Mouse (Mus musculus): Measurements from ENCODE around the gene Pik3r5. TPM values are rescaled to one million over a fixed set of nuclear protein-coding genes. Genes with fewer than 3 reads are reported as not detected.

The Pik3r5 gene
- polyA plus RNA-seq, 1 experiment from 2014 or later: 1.5 TPM

- WGBS: 48% methylated on average over 9 of the region's 9 CpGs
- Histone ChIP-seq H3K4me3 (ENCODE audit: low read length) (no peak overlapping the region), H3K4me1 (ENCODE audit: control insufficient read depth, insufficient read depth, low read length) (no peaks in the 10 kb centered on the region), H3K9ac (ENCODE audit: low read depth, low read length) (no peak overlapping the region), H3K36me3 (ENCODE audit: control insufficient read depth, insufficient read depth, low read length) (no peaks in the 10 kb centered on the region), H3K27me3 (ENCODE audit: control insufficient read depth, insufficient read depth, low read length) (no peaks in the 10 kb centered on the region), H3K4me2 (replicated peaks; ENCODE audit: low read depth, low read length) (no peak overlapping the region), H3K27ac (ENCODE audit: low read depth, low read length) (no peak overlapping the region), H3K9me3 (ENCODE audit: control insufficient read depth, low read length) (no peaks in the 10 kb centered on the region)
- no peak for ATAC-seq (ENCODE audit: low FRiP score, low TSS enrichment)
Measured at GRCm38 (mm10) chr11:68417831-68418230, 14.1 kb upstream of the Pik3r5 start.

- no peaks in the 10 kb centered on the region for H3K9me3 ChIP-seq (ENCODE audit: control insufficient read depth, low read length)
- no peak overlapping the region for H3K4me2 ChIP-seq (replicated peaks; ENCODE audit: low read depth, low read length)
- no peaks in the 10 kb centered on the region for H3K27me3 ChIP-seq (ENCODE audit: control insufficient read depth, insufficient read depth, low read length)
- no peak overlapping the region for H3K27ac ChIP-seq (ENCODE audit: low read depth, low read length)
- H3K9ac ChIP-seq (ENCODE audit: low read depth, low read length): no peak overlapping the region
- 64% methylated on average over 8 of the region's 8 CpGs for WGBS
- no peaks in the 10 kb centered on the region for H3K4me1 ChIP-seq (ENCODE audit: control insufficient read depth, insufficient read depth, low read length)
- no peak overlapping the region for H3K4me3 ChIP-seq (ENCODE audit: low read length)
- H3K36me3 ChIP-seq (ENCODE audit: control insufficient read depth, insufficient read depth, low read length): no peaks in the 10 kb centered on the region
- no peak for ATAC-seq (ENCODE audit: low FRiP score, low TSS enrichment)
Measured at GRCm38 (mm10) chr11:68425492-68426315, 6.2 kb upstream of the Pik3r5 start.

- Histone ChIP-seq H3K9ac (ENCODE audit: low read depth, low read length) (no peak overlapping the region), H3K27me3 (ENCODE audit: control insufficient read depth, insufficient read depth, low read length) (peaks cover 1% of the 10 kb centered on the region; the same call in 1 of the 2 replicates), H3K4me3 (ENCODE audit: low read length) (no peak overlapping the region), H3K27ac (ENCODE audit: low read depth, low read length) (no peak overlapping the region), H3K4me2 (replicated peaks; ENCODE audit: low read depth, low read length) (no peak overlapping the region), H3K4me1 (ENCODE audit: control insufficient read depth, insufficient read depth, low read length) (peaks cover under 1% of the 10 kb centered on the region; the same call in 1 of the 2 replicates), H3K36me3 (ENCODE audit: control insufficient read depth, insufficient read depth, low read length) (no peaks in the 10 kb centered on the region), H3K9me3 (ENCODE audit: control insufficient read depth, low read length) (no peaks in the 10 kb centered on the region)
- 80% methylated on average over 5 of the region's 5 CpGs for WGBS
- no peak for ATAC-seq (ENCODE audit: low FRiP score, low TSS enrichment)
Measured at GRCm38 (mm10) chr11:68427083-68427570, 4.8 kb upstream of the Pik3r5 start.

- Histone ChIP-seq H3K9ac (ENCODE audit: low read depth, low read length) (no peak overlapping the region), H3K4me3 (ENCODE audit: low read length) (no peak overlapping the region), H3K36me3 (ENCODE audit: control insufficient read depth, insufficient read depth, low read length) (no peaks in the 10 kb centered on the region), H3K27me3 (ENCODE audit: control insufficient read depth, insufficient read depth, low read length) (peaks cover 9% of the 10 kb centered on the region), H3K4me2 (replicated peaks; ENCODE audit: low read depth, low read length) (no peak overlapping the region), H3K4me1 (ENCODE audit: control insufficient read depth, insufficient read depth, low read length) (peaks cover 5% of the 10 kb centered on the region; the same call in 1 of the 2 replicates), H3K27ac (ENCODE audit: low read depth, low read length) (no peak overlapping the region), H3K9me3 (ENCODE audit: control insufficient read depth, low read length) (no peaks in the 10 kb centered on the region)
- WGBS: 67% methylated on average over 5 of the region's 5 CpGs
- ATAC-seq (ENCODE audit: low FRiP score, low TSS enrichment): no peak
Measured at GRCm38 (mm10) chr11:68430662-68431061, 1.3 kb upstream of the Pik3r5 start.

GRCm38 (mm10) chr11:68432361-68433021 lies 570 bp downstream of the Pik3r5 start:
- peaks cover 5% of the 10 kb centered on the region; the same call in 1 of the 2 replicates for H3K4me1 ChIP-seq (ENCODE audit: control insufficient read depth, insufficient read depth, low read length)
- peaks cover 9% of the 10 kb centered on the region for H3K27me3 ChIP-seq (ENCODE audit: control insufficient read depth, insufficient read depth, low read length)
- 29% methylated on average over 23 of the region's 23 CpGs for WGBS
- H3K9ac ChIP-seq (ENCODE audit: low read depth, low read length): peak overlapping the region; percentile 34; the same call in 1 of the 2 replicates
- no peak overlapping the region for H3K27ac ChIP-seq (ENCODE audit: low read depth, low read length)
- H3K9me3 ChIP-seq (ENCODE audit: control insufficient read depth, low read length): no peaks in the 10 kb centered on the region
- no peaks in the 10 kb centered on the region for H3K36me3 ChIP-seq (ENCODE audit: control insufficient read depth, insufficient read depth, low read length)
- peak overlapping the region; percentile 54 for H3K4me3 ChIP-seq (ENCODE audit: low read length)
- peak; percentile 36; the same call in 1 of the 2 replicates for ATAC-seq (ENCODE audit: low FRiP score, low TSS enrichment)
- H3K4me2 ChIP-seq (replicated peaks; ENCODE audit: low read depth, low read length): peak overlapping the region; percentile 76

- no peak overlapping the region for H3K9ac ChIP-seq (ENCODE audit: low read depth, low read length)
- H3K27me3 ChIP-seq (ENCODE audit: control insufficient read depth, insufficient read depth, low read length): peaks cover 9% of the 10 kb centered on the region
Measured at GRCm38 (mm10) chr11:68433534-68433933, 1.6 kb downstream of the Pik3r5 start.

GRCm38 (mm10) chr11:68434697-68435096 lies 2.8 kb downstream of the Pik3r5 start:
- H3K9ac ChIP-seq (ENCODE audit: low read depth, low read length): no peak overlapping the region
- 80% methylated on average over 2 of the region's 2 CpGs for WGBS
- H3K9me3 ChIP-seq (ENCODE audit: control insufficient read depth, low read length): no peaks in the 10 kb centered on the region
- no peaks in the 10 kb centered on the region for H3K36me3 ChIP-seq (ENCODE audit: control insufficient read depth, insufficient read depth, low read length)
- peaks cover 9% of the 10 kb centered on the region for H3K27me3 ChIP-seq (ENCODE audit: control insufficient read depth, insufficient read depth, low read length)
- H3K27ac ChIP-seq (ENCODE audit: low read depth, low read length): no peak overlapping the region
- H3K4me2 ChIP-seq (replicated peaks; ENCODE audit: low read depth, low read length): no peak overlapping the region
- peaks cover 5% of the 10 kb centered on the region; the same call in 1 of the 2 replicates for H3K4me1 ChIP-seq (ENCODE audit: control insufficient read depth, insufficient read depth, low read length)
- no peak overlapping the region for H3K4me3 ChIP-seq (ENCODE audit: low read length)
- ATAC-seq (ENCODE audit: low FRiP score, low TSS enrichment): no peak

More at GRCm38 (mm10) chr11:68433534-68433933, 1.6 kb downstream of the Pik3r5 start:
- 89% methylated on average over 5 of the region's 5 CpGs for WGBS
- H3K36me3 ChIP-seq (ENCODE audit: control insufficient read depth, insufficient read depth, low read length): no peaks in the 10 kb centered on the region
- no peak overlapping the region for H3K4me2 ChIP-seq (replicated peaks; ENCODE audit: low read depth, low read length)
- no peaks in the 10 kb centered on the region for H3K9me3 ChIP-seq (ENCODE audit: control insufficient read depth, low read length)
- no peak overlapping the region for H3K27ac ChIP-seq (ENCODE audit: low read depth, low read length)
- no peak overlapping the region for H3K4me3 ChIP-seq (ENCODE audit: low read length)
- peaks cover 5% of the 10 kb centered on the region; the same call in 1 of the 2 replicates for H3K4me1 ChIP-seq (ENCODE audit: control insufficient read depth, insufficient read depth, low read length)
- no peak for ATAC-seq (ENCODE audit: low FRiP score, low TSS enrichment)

GRCm38 (mm10) chr11:68435601-68436000 lies 3.7 kb downstream of the Pik3r5 start:
- H3K27me3 ChIP-seq (ENCODE audit: control insufficient read depth, insufficient read depth, low read length): peaks cover 9% of the 10 kb centered on the region
- H3K36me3 ChIP-seq (ENCODE audit: control insufficient read depth, insufficient read depth, low read length): no peaks in the 10 kb centered on the region
- H3K4me3 ChIP-seq (ENCODE audit: low read length): no peak overlapping the region
- H3K4me1 ChIP-seq (ENCODE audit: control insufficient read depth, insufficient read depth, low read length): peaks cover 5% of the 10 kb centered on the region; the same call in 1 of the 2 replicates
- H3K27ac ChIP-seq (ENCODE audit: low read depth, low read length): no peak overlapping the region
- no peaks in the 10 kb centered on the region for H3K9me3 ChIP-seq (ENCODE audit: control insufficient read depth, low read length)
- WGBS: 90% methylated on average over 4 of the region's 4 CpGs
- H3K4me2 ChIP-seq (replicated peaks; ENCODE audit: low read depth, low read length): no peak overlapping the region
- no peak for ATAC-seq (ENCODE audit: low FRiP score, low TSS enrichment)
- no peak overlapping the region for H3K9ac ChIP-seq (ENCODE audit: low read depth, low read length)
